Mouse (Mus musculus) lung, postnatal 10 days (tissue): ENCODE data around the gene Sorl1.

Source experiments
- DNase-seq: peaks from one replicate; pipeline ENCODE4 v3.0.0; 2021

Sorl1 gene

GRCm38 (mm10) chr9:42123713-42124576 lies at the start of gene Sorl1:
Gene Sorl1 (minus strand): TSS chr9:42124297.
- peak; percentile 82 for DNase-seq

DNA sequence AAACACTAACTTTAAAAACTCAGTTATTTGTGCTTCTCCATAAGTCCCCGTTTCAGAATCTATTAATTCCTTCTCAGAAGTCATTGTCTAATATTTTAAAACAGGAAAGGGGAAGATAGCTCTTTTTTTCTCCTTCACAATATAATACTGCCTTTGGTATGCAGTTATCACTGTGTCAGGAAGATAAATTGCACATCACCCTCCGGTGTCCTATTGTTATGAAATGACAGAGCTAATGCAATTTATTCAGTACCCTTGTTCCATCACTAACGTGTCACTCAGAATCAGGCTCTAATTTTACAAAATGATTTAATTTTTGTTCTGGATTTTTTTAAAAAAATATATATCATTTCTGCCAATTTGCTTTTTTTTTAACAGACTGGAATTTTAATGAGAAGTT lies 49.7 kb upstream of the Sorl1 start:
- no peak for DNase-seq

DNA sequence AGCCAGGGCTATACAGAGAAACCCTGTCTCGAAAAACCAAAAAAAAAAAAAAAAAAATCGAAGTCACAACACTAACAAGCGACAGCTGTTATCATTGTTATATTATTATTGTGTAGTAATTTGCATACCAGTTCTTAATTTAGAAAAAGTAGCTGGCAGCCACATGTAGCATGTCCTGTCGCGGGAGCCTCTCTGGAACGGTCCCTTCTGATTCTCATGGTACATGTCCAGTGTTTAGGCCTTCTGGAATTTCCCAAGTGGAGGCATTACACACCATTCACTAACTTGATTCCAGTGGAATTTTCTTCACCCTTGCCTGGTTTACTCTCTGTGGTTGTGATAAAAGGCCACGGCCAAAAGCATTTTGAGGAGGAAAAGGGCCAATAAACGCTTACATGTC lies 45.4 kb upstream of the Sorl1 start:
- DNase-seq, result no peak

DNA sequence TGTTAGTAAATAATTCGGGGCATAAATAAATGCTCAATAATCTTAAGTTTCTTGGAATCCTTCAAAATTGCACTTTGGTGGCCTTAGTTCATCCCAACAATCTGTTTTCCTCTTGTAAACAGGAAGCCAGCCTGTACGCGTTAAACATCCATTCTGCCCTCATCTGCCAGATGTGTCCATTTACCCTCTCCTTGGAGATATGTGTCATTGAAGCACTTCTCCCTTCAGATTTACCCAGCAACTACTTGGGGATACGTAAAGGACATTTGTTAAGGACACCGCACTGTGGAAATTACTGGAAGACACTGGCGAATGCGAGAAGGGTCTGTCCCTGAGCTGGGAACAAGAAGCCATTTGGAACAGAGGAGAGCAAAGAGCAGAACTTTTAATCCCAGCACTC lies 44.9 kb upstream of the Sorl1 start:
- DNase-seq, result no peak

DNA sequence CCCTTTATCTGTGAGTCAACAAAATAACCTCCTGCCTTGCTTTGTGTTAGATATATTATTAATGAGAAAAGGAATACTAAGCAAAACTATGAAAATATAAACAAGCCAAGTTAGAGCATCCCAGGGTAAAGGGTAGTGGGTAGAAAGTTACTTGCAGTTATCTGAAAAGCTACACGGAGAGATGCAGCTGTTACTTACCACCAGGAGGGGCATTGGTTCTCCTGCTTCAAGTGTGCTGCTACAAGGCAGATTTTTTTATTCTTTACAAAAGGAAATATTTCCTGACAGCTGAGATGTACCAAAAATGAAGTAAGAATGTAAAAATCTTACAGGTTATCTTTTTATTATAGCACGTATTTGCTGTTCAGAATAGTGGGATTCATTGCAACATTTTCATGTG lies 40.8 kb upstream of the Sorl1 start:
- no peak for DNase-seq

DNA sequence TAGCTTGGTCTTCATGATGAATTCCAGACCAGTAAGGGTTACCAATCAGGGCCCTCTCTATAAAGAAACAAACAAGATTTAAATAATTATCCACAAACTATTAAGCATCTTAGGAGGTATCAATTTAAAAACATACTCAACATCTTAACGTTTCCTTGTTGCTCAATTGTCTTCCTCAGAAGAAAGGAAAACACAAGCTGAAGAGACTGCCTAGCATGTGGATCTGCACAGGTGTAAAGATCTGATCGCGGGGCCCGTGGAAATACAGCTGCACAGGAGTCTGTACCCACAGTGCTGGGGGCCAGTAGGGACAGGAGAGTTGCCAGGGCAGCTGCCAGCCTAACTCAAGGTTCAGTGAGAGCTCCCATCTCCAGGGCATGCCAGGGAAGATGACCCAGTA lies 38.9 kb upstream of the Sorl1 start:
- DNase-seq, result no peak

DNA sequence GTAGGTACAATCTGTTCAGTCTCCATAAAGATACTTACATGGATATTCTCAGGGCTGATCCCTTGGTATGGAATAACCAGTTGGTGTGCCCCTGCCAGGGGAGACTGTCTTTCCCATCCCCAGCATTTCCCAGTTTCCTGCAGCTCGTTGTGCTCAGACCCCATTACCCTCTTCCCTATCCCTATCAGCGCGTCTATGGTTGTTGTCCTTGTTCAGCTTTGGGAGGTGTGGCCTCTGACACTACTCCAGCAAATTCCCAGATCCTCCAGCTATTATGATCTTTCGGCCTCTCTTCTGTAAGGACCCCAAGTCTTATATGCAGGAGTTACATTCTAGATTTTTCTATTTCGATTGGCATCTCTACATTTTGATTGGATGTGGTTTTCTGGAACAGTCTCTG lies 35.3 kb upstream of the Sorl1 start:
- no peak for DNase-seq

DNA sequence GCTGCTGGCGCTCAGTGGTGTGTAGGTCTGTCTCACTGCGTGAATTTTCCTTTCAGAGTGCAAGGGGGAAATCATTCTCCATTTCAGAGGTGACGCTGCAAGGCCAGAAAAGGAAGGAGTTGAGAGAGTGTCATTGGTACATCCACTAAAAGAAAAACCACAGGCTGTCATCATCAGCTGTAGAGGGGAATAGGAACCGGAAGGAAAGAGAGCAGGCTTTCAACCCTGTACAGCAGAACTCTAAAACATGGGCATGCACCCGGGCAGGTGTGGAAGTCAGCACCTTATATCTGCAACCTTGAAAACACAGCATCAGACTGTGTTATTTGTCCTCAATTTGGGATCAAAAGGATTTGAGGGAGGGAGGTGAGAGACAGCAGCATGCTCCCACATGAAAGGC lies 34.6 kb upstream of the Sorl1 start:
- DNase-seq, result no peak

GRCm38 (mm10) chr9:42157981-42158380 lies 33.9 kb upstream of the Sorl1 start:
- DNase-seq, result no peak

DNA sequence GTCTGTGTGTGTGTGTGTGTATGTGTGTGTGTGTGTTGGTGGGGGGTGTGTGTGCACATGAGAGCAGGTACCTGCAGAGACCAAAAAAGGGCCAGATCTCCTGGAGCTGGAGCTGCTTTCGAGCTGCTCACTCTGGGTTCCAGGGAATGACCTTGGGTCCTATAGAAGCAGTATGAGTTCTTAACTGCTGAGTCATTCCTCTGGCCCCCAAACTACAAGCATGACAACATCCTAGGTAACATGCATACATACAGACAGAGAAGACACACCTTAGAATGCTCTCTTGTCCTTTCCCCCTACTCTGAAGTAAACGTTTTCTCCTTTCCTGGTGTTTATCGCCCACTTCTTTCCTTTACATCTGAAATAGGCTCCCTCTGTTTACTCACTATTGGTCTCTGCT lies 32.5 kb upstream of the Sorl1 start:
- DNase-seq, result no peak

DNA sequence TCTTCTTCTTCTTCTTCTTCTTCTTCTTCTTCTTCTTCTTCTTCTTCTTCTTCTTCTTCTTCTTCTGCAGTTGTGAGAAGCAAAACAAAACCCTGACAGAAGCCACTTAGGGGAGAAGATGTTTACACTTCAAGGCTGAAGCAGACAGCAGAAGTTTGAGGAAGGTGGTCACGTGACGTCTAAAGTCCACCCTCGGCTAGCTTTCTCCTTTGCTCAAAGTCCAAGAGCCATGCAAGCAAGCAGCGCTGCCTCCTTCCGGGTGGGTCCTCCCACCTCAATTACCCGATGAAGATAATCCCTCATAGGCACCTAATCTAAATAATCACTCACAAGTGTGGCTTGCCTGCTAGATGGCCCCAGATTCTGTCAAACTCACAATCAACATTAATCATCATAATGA lies 30.6 kb upstream of the Sorl1 start:
- no peak for DNase-seq

GRCm38 (mm10) chr9:42148816-42149215 lies 24.7 kb upstream of the Sorl1 start:
- DNase-seq, result no peak

GRCm38 (mm10) chr9:42148036-42148435 lies 23.9 kb upstream of the Sorl1 start:
- DNase-seq, result no peak

- DNase-seq, result no peak
Observed at GRCm38 (mm10) chr9:42146463-42146862, 22.4 kb upstream of the Sorl1 start.

GRCm38 (mm10) chr9:42141549-42142210 lies 17.6 kb upstream of the Sorl1 start:
- DNase-seq, result no peak

DNA sequence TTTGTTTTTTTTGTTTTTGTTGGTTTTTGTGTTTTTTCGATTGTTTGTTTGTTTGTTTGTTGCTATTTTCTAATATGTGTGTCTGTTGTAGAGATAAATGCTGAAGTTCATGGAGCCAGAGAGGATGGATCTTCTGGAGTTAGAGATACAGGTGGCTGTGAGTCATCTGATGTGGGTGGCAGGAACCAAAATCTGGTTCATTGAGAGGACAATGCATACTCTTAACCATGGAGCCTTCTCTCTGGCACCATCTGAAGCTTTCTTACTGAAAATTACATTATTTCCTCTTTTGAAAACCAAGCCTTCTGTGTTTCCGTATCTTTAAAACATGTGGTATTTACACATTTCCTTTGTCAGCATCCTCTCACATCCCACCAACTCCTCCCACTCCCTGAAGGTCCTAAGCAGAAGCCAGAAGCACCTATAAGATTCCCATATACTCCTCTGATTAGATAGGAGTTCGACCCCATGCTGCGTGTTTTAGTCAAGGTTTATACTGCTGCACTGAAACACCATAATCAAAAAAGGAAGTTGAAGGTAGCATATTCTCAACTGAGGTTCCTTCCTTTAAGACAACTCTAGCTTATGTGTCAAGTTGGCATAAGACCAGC lies 14.3 kb upstream of the Sorl1 start:
- no peak for DNase-seq

DNA sequence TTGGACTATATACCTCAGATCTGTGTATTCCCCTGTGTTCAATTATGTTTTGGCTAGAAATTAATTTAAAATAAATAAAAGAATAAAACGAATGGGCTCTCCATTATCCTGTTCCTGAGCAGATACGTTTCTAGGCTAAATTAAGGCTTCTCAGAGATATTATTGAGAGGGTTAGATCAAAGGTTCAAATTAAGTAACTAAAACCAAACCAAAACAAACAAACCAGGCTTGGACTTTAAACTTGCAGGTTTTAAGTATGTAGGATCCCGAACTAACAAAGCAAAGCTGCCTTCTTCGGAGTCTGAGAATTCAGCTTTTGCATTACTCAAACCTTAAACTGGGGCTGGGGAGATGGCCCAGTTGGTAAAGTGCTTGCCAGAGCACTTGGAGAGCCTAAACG lies 13.5 kb upstream of the Sorl1 start:
- DNase-seq, result no peak

- DNase-seq, result no peak
Observed at GRCm38 (mm10) chr9:42130793-42131760, 7.0 kb upstream of the Sorl1 start.

- no peak for DNase-seq
Observed at GRCm38 (mm10) chr9:42127983-42128382, 3.9 kb upstream of the Sorl1 start.

- DNase-seq, result no peak
Observed at GRCm38 (mm10) chr9:42125262-42125982, 1.3 kb upstream of the Sorl1 start.

- no peak for DNase-seq
Observed at GRCm38 (mm10) chr9:42123204-42123603, 893 bp downstream of the Sorl1 start.

GRCm38 (mm10) chr9:42122441-42122840 lies 1.7 kb downstream of the Sorl1 start:
- no peak for DNase-seq
